Mouse (Mus musculus): Measurements from ENCODE around the gene Zdhhc14. TPM values are rescaled to one million over a fixed set of nuclear protein-coding genes. Genes with fewer than 3 reads are reported as not detected.

Zdhhc14 gene
- total and polyA plus RNA-seq, 3 experiments, result 1.1 to 21.4 (median 7.3) TPM

DNA sequence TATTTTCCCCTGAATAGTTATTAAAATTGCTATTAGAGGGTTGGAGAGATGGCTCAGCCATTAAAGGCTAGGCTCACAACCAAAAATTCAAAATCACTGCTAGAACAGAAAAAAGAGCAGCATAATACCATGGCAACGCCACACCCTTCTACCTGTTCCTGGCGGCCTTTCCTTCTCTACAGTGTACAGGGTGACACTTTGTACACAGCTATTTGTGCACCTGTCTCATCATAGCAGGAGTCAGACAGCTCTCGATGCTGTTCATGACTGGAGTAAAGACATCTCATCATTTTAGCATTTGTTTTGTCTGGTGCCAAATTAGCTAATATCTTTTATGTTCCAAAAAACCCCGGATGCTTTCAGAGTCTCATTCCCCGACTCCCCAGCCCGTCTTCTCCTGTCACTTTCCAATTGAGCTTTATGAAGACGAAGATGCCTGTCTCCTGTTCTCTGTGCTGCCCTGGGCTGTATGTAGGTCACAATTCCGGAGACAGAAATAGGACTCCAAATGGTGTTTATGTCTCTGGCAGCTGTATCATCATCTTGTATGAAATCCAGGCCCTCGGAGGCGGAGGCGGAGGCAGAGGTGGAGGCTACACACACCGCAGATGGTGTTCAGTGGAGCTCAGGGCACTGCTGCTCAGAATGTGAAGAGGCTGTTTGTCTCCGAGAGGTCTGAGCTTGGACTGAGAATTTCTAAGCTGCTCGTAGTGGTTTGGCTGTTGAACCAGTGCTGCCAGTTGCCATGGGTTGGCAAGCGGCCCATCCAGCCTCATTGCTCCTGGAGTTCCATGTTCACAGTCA lies 150.8 kb downstream of the Zdhhc14 start:
- no peak for TF ChIP-seq GATA1 (IDR thresholded peaks at IDR 0.05; ENCODE audit: borderline replicate concordance, low read length)
- no peak for TF ChIP-seq CTCF (IDR thresholded peaks at IDR 0.05; ENCODE audit: low read depth, low read length)
- TF ChIP-seq GATA2 (IDR thresholded peaks at IDR 0.05; ENCODE audit: borderline replicate concordance, low read depth, low read length), result no peak
- no peak for TF ChIP-seq TAL1 (conservative IDR thresholded peaks at IDR 0.05; ENCODE audit: low read depth, low read length)
- TF ChIP-seq POLR2AphosphoS5 (IDR thresholded peaks at IDR 0.05; ENCODE audit: insufficient replicate concordance, low read depth, low read length), result no peak
- H3K27me3 ChIP-seq (ENCODE audit: insufficient read depth, low read length), result no peaks in the 10 kb centered on the region
- H3K4me3 ChIP-seq (ENCODE audit: low read depth, low read length), result no peak overlapping the region
- DNase-seq (ENCODE audit: low spot score) (no peak), ATAC-seq (ENCODE audit: extremely low read depth, insufficient number of reproducible peaks, low FRiP score, poor library complexity, severe bottlenecking) (no peak)
- no peaks in the 10 kb centered on the region for H3K4me1 ChIP-seq (ENCODE audit: insufficient read depth, low read depth, low read length)
- no peaks in the 10 kb centered on the region for H3K9me3 ChIP-seq (replicated peaks)
- peaks cover 9% of the 10 kb centered on the region for H3K36me3 ChIP-seq (replicated peaks)

DNA sequence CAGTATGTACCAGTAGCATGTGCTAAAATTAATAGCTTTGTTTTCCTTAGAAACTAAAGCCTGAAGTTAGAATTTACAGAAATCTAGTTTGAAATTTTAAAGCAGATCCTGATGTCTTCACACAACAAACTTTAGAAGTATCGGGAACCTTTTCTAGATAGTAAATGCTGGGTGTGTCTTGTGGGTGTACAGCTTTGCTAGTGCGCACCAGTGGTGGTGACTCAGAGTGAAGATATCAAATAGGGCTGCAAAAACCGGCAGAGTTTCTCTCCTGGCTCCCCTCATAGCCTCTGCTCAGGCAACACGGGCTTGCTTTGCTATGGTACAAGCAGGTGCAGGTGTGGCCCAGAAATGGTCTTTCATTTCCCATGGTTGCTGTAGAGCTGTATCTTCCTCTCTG lies 157.8 kb downstream of the Zdhhc14 start:
- Histone ChIP-seq H3K9me3 (replicated peaks) (no peaks in the 10 kb centered on the region), H3K27me3 (ENCODE audit: insufficient read depth, low read length) (no peaks in the 10 kb centered on the region), H3K4me3 (ENCODE audit: low read depth, low read length) (no peak overlapping the region), H3K4me1 (ENCODE audit: insufficient read depth, low read depth, low read length) (no peaks in the 10 kb centered on the region; the same call in 1 of the 2 replicates), H3K36me3 (replicated peaks) (peaks cover 31% of the 10 kb centered on the region)
- TF ChIP-seq CTCF (IDR thresholded peaks at IDR 0.05; ENCODE audit: low read depth, low read length), result no peak
- no peak for TF ChIP-seq POLR2AphosphoS5 (IDR thresholded peaks at IDR 0.05; ENCODE audit: insufficient replicate concordance, low read depth, low read length)
- TF ChIP-seq TAL1 (conservative IDR thresholded peaks at IDR 0.05; ENCODE audit: low read depth, low read length), result no peak
- ATAC-seq (ENCODE audit: extremely low read depth, insufficient number of reproducible peaks, low FRiP score, poor library complexity, severe bottlenecking) (no peak), DNase-seq (ENCODE audit: low spot score) (no peak)

DNA sequence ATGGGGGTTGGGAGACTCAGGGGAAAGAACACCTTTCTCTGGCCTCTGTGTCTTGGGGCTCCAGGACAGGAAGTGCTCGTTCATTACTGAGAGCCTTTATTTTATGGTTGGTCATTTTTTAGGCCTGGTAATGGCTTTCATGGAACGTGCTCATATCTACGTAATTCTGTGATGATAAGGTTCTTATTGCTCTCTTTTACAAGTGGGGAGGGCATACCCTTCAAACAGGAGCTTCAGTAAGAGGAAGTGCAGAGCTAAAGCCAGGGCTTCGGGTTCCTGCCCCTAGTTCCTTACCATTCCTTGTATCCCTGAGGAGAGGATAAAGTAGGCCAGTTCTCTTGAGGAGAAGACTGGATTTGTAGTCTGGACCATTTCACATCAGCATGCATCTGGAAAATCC lies 158.3 kb downstream of the Zdhhc14 start:
- Histone ChIP-seq H3K9me3 (replicated peaks) (no peaks in the 10 kb centered on the region), H3K36me3 (replicated peaks) (peaks cover 31% of the 10 kb centered on the region), H3K4me3 (ENCODE audit: low read depth, low read length) (no peak overlapping the region), H3K27me3 (ENCODE audit: insufficient read depth, low read length) (no peaks in the 10 kb centered on the region), H3K4me1 (ENCODE audit: insufficient read depth, low read depth, low read length) (no peaks in the 10 kb centered on the region; the same call in 1 of the 2 replicates)
- DNase-seq (ENCODE audit: low spot score) (no peak), ATAC-seq (ENCODE audit: extremely low read depth, insufficient number of reproducible peaks, low FRiP score, poor library complexity, severe bottlenecking) (no peak)
- TF ChIP-seq POLR2AphosphoS5 (IDR thresholded peaks at IDR 0.05; ENCODE audit: insufficient replicate concordance, low read depth, low read length) (no peak), CTCF (IDR thresholded peaks at IDR 0.05; ENCODE audit: low read depth, low read length) (no peak), GATA1 (IDR thresholded peaks at IDR 0.05; ENCODE audit: borderline replicate concordance, low read length) (no peak), TAL1 (conservative IDR thresholded peaks at IDR 0.05; ENCODE audit: low read depth, low read length) (no peak), GATA2 (IDR thresholded peaks at IDR 0.05; ENCODE audit: borderline replicate concordance, low read depth, low read length) (no peak)

DNA sequence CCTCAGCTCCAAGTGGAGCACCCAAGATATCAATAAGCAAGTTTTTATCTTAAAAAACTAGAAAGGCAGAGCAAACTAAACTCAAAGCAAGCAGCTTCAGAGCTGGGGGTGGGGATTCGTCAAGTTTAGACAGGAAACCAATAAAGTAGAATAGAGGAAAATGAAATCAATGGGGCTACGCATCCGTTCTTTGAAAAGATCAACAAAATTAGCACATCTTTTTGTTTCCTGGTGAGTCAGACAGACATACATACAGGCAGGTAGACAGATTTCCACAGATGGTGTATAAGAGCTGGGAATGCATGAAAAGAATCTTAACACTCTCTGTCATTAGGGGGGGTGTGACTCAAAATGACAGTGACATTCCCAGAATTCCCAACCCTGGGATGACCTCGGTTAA lies 159.2 kb downstream of the Zdhhc14 start:
- no peak for DNase-seq (ENCODE audit: low spot score)
- Histone ChIP-seq H3K27me3 (ENCODE audit: insufficient read depth, low read length) (no peaks in the 10 kb centered on the region), H3K4me1 (ENCODE audit: insufficient read depth, low read depth, low read length) (no peaks in the 10 kb centered on the region; the same call in 1 of the 2 replicates), H3K36me3 (replicated peaks) (peaks cover 32% of the 10 kb centered on the region), H3K9me3 (replicated peaks) (no peaks in the 10 kb centered on the region), H3K4me3 (ENCODE audit: low read depth, low read length) (no peak overlapping the region)
- TF ChIP-seq POLR2AphosphoS5 (IDR thresholded peaks at IDR 0.05; ENCODE audit: insufficient replicate concordance, low read depth, low read length), result no peak
- ATAC-seq (ENCODE audit: extremely low read depth, insufficient number of reproducible peaks, low FRiP score, poor library complexity, severe bottlenecking), result no peak

DNA sequence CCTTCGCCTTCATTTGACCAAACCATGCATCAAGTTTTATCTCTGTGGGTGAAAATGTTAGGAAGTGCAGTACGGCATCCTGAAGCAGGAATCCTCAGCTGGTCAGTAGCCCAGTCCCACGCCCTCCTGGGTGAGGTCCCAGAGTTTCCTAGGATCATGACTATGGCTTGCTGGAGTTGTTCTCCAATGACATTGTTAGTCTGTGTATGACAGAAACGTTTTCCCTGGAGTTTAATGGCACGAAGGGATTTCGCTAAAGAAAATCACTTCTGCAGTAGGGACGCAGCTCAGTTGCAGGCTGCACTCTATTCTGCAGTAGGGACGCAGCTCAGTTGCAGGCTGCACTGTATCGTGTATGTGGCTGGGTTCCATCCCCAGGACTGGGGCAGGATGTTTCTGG lies 161.6 kb downstream of the Zdhhc14 start:
- TF ChIP-seq TAL1 (conservative IDR thresholded peaks at IDR 0.05; ENCODE audit: low read depth, low read length) (no peak), POLR2AphosphoS5 (IDR thresholded peaks at IDR 0.05; ENCODE audit: insufficient replicate concordance, low read depth, low read length) (no peak), GATA2 (IDR thresholded peaks at IDR 0.05; ENCODE audit: borderline replicate concordance, low read depth, low read length) (no peak), CTCF (IDR thresholded peaks at IDR 0.05; ENCODE audit: low read depth, low read length) (no peak), GATA1 (IDR thresholded peaks at IDR 0.05; ENCODE audit: borderline replicate concordance, low read length) (no peak)
- no peak overlapping the region for H3K4me3 ChIP-seq (ENCODE audit: low read depth, low read length)
- ATAC-seq (ENCODE audit: extremely low read depth, insufficient number of reproducible peaks, low FRiP score, poor library complexity, severe bottlenecking) (no peak), DNase-seq (ENCODE audit: low spot score) (no peak)
- no peaks in the 10 kb centered on the region for H3K9me3 ChIP-seq (replicated peaks)
- H3K4me1 ChIP-seq (ENCODE audit: insufficient read depth, low read depth, low read length), result no peaks in the 10 kb centered on the region; the same call in 1 of the 2 replicates
- peaks cover 31% of the 10 kb centered on the region for H3K36me3 ChIP-seq (replicated peaks)
- no peaks in the 10 kb centered on the region for H3K27me3 ChIP-seq (ENCODE audit: insufficient read depth, low read length)

DNA sequence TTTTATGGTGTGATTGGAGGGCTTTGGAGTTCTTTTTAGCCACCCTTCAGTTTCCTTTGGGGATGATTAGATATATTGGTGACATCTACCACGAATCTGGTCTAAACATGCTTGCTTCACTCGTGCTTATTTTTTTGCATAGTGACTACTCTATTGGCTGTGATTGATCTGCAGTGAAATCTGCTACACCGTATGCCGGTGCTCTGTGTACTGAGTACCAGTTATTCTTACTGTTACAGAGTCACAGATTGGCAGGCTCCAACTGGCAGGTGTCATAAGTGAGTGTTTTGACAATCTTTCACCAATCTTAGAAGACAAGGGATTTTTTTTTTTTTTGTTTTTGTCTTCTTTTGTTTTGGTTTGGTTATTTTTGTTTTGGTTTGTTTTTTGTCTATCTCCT lies 163.2 kb downstream of the Zdhhc14 start:
- ATAC-seq (ENCODE audit: extremely low read depth, insufficient number of reproducible peaks, low FRiP score, poor library complexity, severe bottlenecking), result no peak
- Histone ChIP-seq H3K4me1 (ENCODE audit: insufficient read depth, low read depth, low read length) (no peaks in the 10 kb centered on the region), H3K4me3 (ENCODE audit: low read depth, low read length) (no peak overlapping the region), H3K36me3 (replicated peaks) (peaks cover 26% of the 10 kb centered on the region), H3K9me3 (replicated peaks) (no peaks in the 10 kb centered on the region), H3K27me3 (ENCODE audit: insufficient read depth, low read length) (no peaks in the 10 kb centered on the region)
- no peak for TF ChIP-seq TAL1 (conservative IDR thresholded peaks at IDR 0.05; ENCODE audit: low read depth, low read length)
- no peak for TF ChIP-seq CTCF (IDR thresholded peaks at IDR 0.05; ENCODE audit: low read depth, low read length)
- TF ChIP-seq GATA1 (IDR thresholded peaks at IDR 0.05; ENCODE audit: borderline replicate concordance, low read length), result no peak
- TF ChIP-seq GATA2 (IDR thresholded peaks at IDR 0.05; ENCODE audit: borderline replicate concordance, low read depth, low read length), result no peak
- TF ChIP-seq POLR2AphosphoS5 (IDR thresholded peaks at IDR 0.05; ENCODE audit: insufficient replicate concordance, low read depth, low read length), result no peak
- DNase-seq (ENCODE audit: low spot score), result no peak

Data from G1E (cell line).